In genomic region chr14:32192437-32192836, GRCm38 (mm10) we compare ENCODE assay signal across 9 mouse cellular contexts. TPM values are rescaled to one million over a fixed set of nuclear protein-coding genes. Genes with fewer than 3 reads are reported as not detected.
DNase-seq lines count a peak whose midpoint lies in the region; ATAC-seq and TF ChIP-seq lines count a peak whose summit lies in the region.
"Had no signal": no experiment of that assay in that cellular context is flagged by ENCODE, and none has a peak within 500 bp of the region (broad histone marks: within the 10 kb centered on the region; RNA-seq: fewer than 3 reads in every experiment).

No protein-coding gene starts in this region.

- no peak overlapping the region for H3K4me3 ChIP-seq in embryonic facial prominence, embryonic 10.5 days
- no peak overlapping the region for H3K4me3 ChIP-seq in intestine, postnatal 0 days (ENCODE audit: low read depth, low read length)
- no peak overlapping the region for H3K4me3 ChIP-seq in liver, embryonic 15.5 days (replicated peaks)
- H3K4me3 ChIP-seq in small intestine, adult 2 months (ENCODE audit: low read depth, low read length): no peak overlapping the region
- H3K4me3 ChIP-seq: hindbrain, embryonic 15.5 days had no signal

- H3K9me3 ChIP-seq in embryonic facial prominence, embryonic 10.5 days: no peaks in the 10 kb centered on the region
- H3K9me3 ChIP-seq in intestine, postnatal 0 days (ENCODE audit: control insufficient read depth): no peaks in the 10 kb centered on the region
- H3K9me3 ChIP-seq in liver, embryonic 15.5 days (replicated peaks): no peaks in the 10 kb centered on the region
- H3K9me3 ChIP-seq: hindbrain, embryonic 15.5 days had no signal

- DNase-seq in 3T3-L1 (ENCODE audit: low read depth, low spot score) (peak; percentile 79), 416B (ENCODE audit: low read depth) (peak; percentile 82)
- peak; percentile 78 for DNase-seq in adrenal gland, postnatal 10 days
- peak; percentile 48 for DNase-seq in embryonic facial prominence, embryonic 10.5 days (ENCODE audit: low spot score)

- no peaks in the 10 kb centered on the region for H3K4me1 ChIP-seq in embryonic facial prominence, embryonic 10.5 days
- H3K4me1 ChIP-seq in intestine, postnatal 0 days (replicated peaks; ENCODE audit: control insufficient read depth, insufficient read depth, low read length): no peaks in the 10 kb centered on the region
- H3K4me1 ChIP-seq in liver, embryonic 15.5 days (replicated peaks): peaks cover 7% of the 10 kb centered on the region
- no peaks in the 10 kb centered on the region for H3K4me1 ChIP-seq in small intestine, adult 2 months (ENCODE audit: control insufficient read depth, insufficient read depth, insufficient read length, low read length)
- H3K4me1 ChIP-seq: hindbrain, embryonic 15.5 days had no signal

- 58% methylated on average over 3 of the region's 3 CpGs for whole genome bisulfite sequencing in embryonic facial prominence, embryonic 10.5 days
- WGBS in intestine, postnatal 0 days: 26% methylated on average over 3 of the region's 3 CpGs
- WGBS in liver, embryonic 15.5 days (ENCODE audit: insufficient replicate concordance): 35% methylated on average over 3 of the region's 3 CpGs
- WGBS in small intestine, adult 2 months: 21% methylated on average over 3 of the region's 3 CpGs

- H3K36me3 ChIP-seq in embryonic facial prominence, embryonic 10.5 days (replicated peaks): peaks cover 94% of the 10 kb centered on the region
- H3K36me3 ChIP-seq in intestine, postnatal 0 days (ENCODE audit: control insufficient read depth, insufficient read depth): peaks cover 30% of the 10 kb centered on the region
- H3K36me3 ChIP-seq in liver, embryonic 15.5 days (replicated peaks): peaks cover 72% of the 10 kb centered on the region
- H3K36me3 ChIP-seq in small intestine, adult 2 months (ENCODE audit: control insufficient read depth, insufficient read depth, low read length): peaks cover 46% of the 10 kb centered on the region

- no peak overlapping the region for H3K9ac ChIP-seq in intestine, postnatal 0 days (ENCODE audit: low read depth, low read length)
- H3K9ac ChIP-seq in liver, embryonic 15.5 days: no peak overlapping the region
- H3K9ac ChIP-seq: hindbrain, embryonic 15.5 days had no signal

- TF ChIP-seq POLR2A in small intestine, adult 2 months (IDR thresholded peaks at IDR 0.05; ENCODE audit: low read depth, low read length): no peak

- no peak overlapping the region for H3K4me2 ChIP-seq in intestine, postnatal 0 days (replicated peaks; ENCODE audit: low read depth)
- no peak overlapping the region for H3K4me2 ChIP-seq in liver, embryonic 15.5 days
- H3K4me2 ChIP-seq: hindbrain, embryonic 15.5 days had no signal

- H3K27ac ChIP-seq in embryonic facial prominence, embryonic 10.5 days (replicated peaks): no peak overlapping the region
- no peak overlapping the region for H3K27ac ChIP-seq in intestine, postnatal 0 days (ENCODE audit: low read depth, low read length)
- no peak overlapping the region for H3K27ac ChIP-seq in liver, embryonic 15.5 days (replicated peaks)
- H3K27ac ChIP-seq in small intestine, adult 2 months (ENCODE audit: insufficient read depth, low read depth, low read length): no peak overlapping the region
- H3K27ac ChIP-seq: hindbrain, embryonic 15.5 days had no signal

- ATAC-seq in intestine, postnatal 0 days: peak; percentile 60
- peak; percentile 32; the same call in 1 of the 2 replicates for ATAC-seq in liver, embryonic 15.5 days (ENCODE audit: insufficient read depth)

- peak; percentile 88 for TF ChIP-seq CTCF in intestine, postnatal 0 days (IDR thresholded peaks at IDR 0.05; ENCODE audit: low read depth)
- peak; percentile 77; the same call in 1 of the 2 replicates for TF ChIP-seq CTCF in small intestine, adult 2 months (IDR thresholded peaks at IDR 0.05; ENCODE audit: extremely low read depth, insufficient read length, insufficient replicate concordance, low read depth, low read length)

- no peaks in the 10 kb centered on the region for H3K27me3 ChIP-seq in embryonic facial prominence, embryonic 10.5 days (replicated peaks; ENCODE audit: low read depth, poor library complexity, severe bottlenecking)
- no peaks in the 10 kb centered on the region for H3K27me3 ChIP-seq in intestine, postnatal 0 days (replicated peaks; ENCODE audit: control insufficient read depth, insufficient read depth, low read length)
- no peaks in the 10 kb centered on the region for H3K27me3 ChIP-seq in liver, embryonic 15.5 days
- no peaks in the 10 kb centered on the region for H3K27me3 ChIP-seq in small intestine, adult 2 months (ENCODE audit: control insufficient read depth, insufficient read depth, low read length)
- H3K27me3 ChIP-seq: hindbrain, embryonic 15.5 days had no signal

RNA-seq across cellular contexts. Expression of gene Timm23, which starts 9.3 kb away (rescaled TPM):
- 100 to 1,000 TPM; 159 to 175 TPM for total RNA-seq in adrenal gland, postnatal 10 days (2021)
- polyA plus RNA-seq in embryonic facial prominence, embryonic 10.5 days (2016; fragmentation: Nextera tagmentation; extraction: Ambion mirVana): 355 and 365 TPM in 2 replicates
- 196 and 209 TPM in 2 replicates for polyA plus RNA-seq in intestine, postnatal 0 days (2015; fragmentation: Nextera tagmentation; extraction: Ambion mirVana)
- polyA plus RNA-seq in liver, embryonic 15.5 days (2015; fragmentation: Nextera tagmentation; extraction: Ambion mirVana): 159 and 163 TPM in 2 replicates
- 158 and 177 TPM in 2 replicates for polyA plus RNA-seq in small intestine, adult 2 months (2012; rRNA removed)

RNA-seq across cellular contexts. Expression of gene Parg, which starts 9.3 kb away (rescaled TPM):
- 10 to 100 TPM; 50.2 to 54.2 TPM for total RNA-seq in adrenal gland, postnatal 10 days (2021)
- 47.5 and 51.2 TPM in 2 replicates for polyA plus RNA-seq in embryonic facial prominence, embryonic 10.5 days (2016; fragmentation: Nextera tagmentation; extraction: Ambion mirVana)
- 15.7 and 19.7 TPM in 2 replicates for polyA plus RNA-seq in intestine, postnatal 0 days (2015; fragmentation: Nextera tagmentation; extraction: Ambion mirVana)
- polyA plus RNA-seq in liver, embryonic 15.5 days (2015; fragmentation: Nextera tagmentation; extraction: Ambion mirVana): 13.0 and 13.1 TPM in 2 replicates
- polyA plus RNA-seq in small intestine, adult 2 months (2012; rRNA removed): 2.4 and 3.0 TPM in 2 replicates

RNA-seq across cellular contexts. Expression of gene Ncoa4, which starts 32.8 kb away (rescaled TPM):
- total RNA-seq in adrenal gland, postnatal 10 days (2021): 100 to 1,000 TPM; 154 to 170 TPM
- polyA plus RNA-seq in embryonic facial prominence, embryonic 10.5 days (2016; fragmentation: Nextera tagmentation; extraction: Ambion mirVana): 67.0 and 70.7 TPM in 2 replicates
- polyA plus RNA-seq in intestine, postnatal 0 days (2015; fragmentation: Nextera tagmentation; extraction: Ambion mirVana): 239 and 254 TPM in 2 replicates
- polyA plus RNA-seq in liver, embryonic 15.5 days (2015; fragmentation: Nextera tagmentation; extraction: Ambion mirVana): 332 and 365 TPM in 2 replicates
- 22.8 and 52.9 TPM in 2 replicates for polyA plus RNA-seq in small intestine, adult 2 months (2012; rRNA removed)

RNA-seq across cellular contexts. Expression of gene Msmb, which starts 50.6 kb away (rescaled TPM):
- not detected for total RNA-seq in adrenal gland, postnatal 10 days (2021)
- not detected in 2 replicates for polyA plus RNA-seq in embryonic facial prominence, embryonic 10.5 days (2016; fragmentation: Nextera tagmentation; extraction: Ambion mirVana)
- not detected in 2 replicates for polyA plus RNA-seq in intestine, postnatal 0 days (2015; fragmentation: Nextera tagmentation; extraction: Ambion mirVana)
- 0.30 and 0.31 TPM in 2 replicates for polyA plus RNA-seq in liver, embryonic 15.5 days (2015; fragmentation: Nextera tagmentation; extraction: Ambion mirVana)
- polyA plus RNA-seq in small intestine, adult 2 months (2012; rRNA removed): not detected in 2 replicates
- polyA plus RNA-seq: hindbrain, embryonic 15.5 days; stomach, embryonic 16.5 days had no signal
